Mouse (Mus musculus) heart, embryonic 15.5 days (tissue): Measurements from ENCODE around the gene Kalrn. TPM values are rescaled to one million over a fixed set of nuclear protein-coding genes. Genes with fewer than 3 reads are reported as not detected.

Experiments used
- ATAC-seq: fragments of 200-750 bp; cut with Nextera tagmentation; replicated peaks from 2 replicates; pipeline ENCODE4 v1.8.0; 2017; ENCODE audit warnings: low read depth, moderate TSS enrichment; ENCODE audit not compliant: insufficient number of reproducible peaks, insufficient read depth, low FRiP score
- H3K27ac ChIP-seq: fragments of 300-500 bp; sonication (generic); 2 replicates; pipeline ENCODE4 v1.5.1; 2015; ENCODE audit warnings: mild to moderate bottlenecking, inconsistent platforms
- H3K27me3 ChIP-seq: fragments of 300-500 bp; sonication (generic); 2 replicates; pipeline ENCODE4 v1.6.1; 2015; ENCODE audit warnings: inconsistent platforms
- H3K36me3 ChIP-seq: fragments of 300-500 bp; sonication (generic); 2 replicates; pipeline ENCODE4 v1.6.1; 2015; ENCODE audit warnings: mild to moderate bottlenecking, inconsistent platforms
- H3K4me1 ChIP-seq: fragments of 300-500 bp; sonication (generic); replicated peaks from 2 replicates; pipeline ENCODE4 v1.6.1; 2015; ENCODE audit warnings: inconsistent platforms
- H3K4me2 ChIP-seq: fragments of 300-500 bp; sonication (generic); 2 replicates; pipeline ENCODE4 v1.6.1; 2015; ENCODE audit warnings: inconsistent platforms, mild to moderate bottlenecking, moderate library complexity
- H3K4me3 ChIP-seq: fragments of 300-500 bp; sonication (generic); 2 replicates; pipeline ENCODE4 v1.5.1; 2015; ENCODE audit warnings: mild to moderate bottlenecking, inconsistent platforms
- H3K9ac ChIP-seq: fragments of 300-500 bp; sonication (generic); 2 replicates; pipeline ENCODE4 v1.6.1; 2015; ENCODE audit warnings: mild to moderate bottlenecking, inconsistent platforms
- H3K9me3 ChIP-seq: fragments of 300-500 bp; sonication (generic); replicated peaks from 2 replicates; pipeline ENCODE4 v1.6.1; 2016; ENCODE audit warnings: inconsistent platforms
- WGBS: fragments of 180-500 bp; shearing (Covaris S2); methylation state at CpG from one replicate; pipeline ENCODE4 v1.1.7; 2015; ENCODE audit warnings: mixed read lengths; 5-methylcytosine and 5-hydroxymethylcytosine counted together
- polyA plus RNA-seq: library from polyadenylated mRNA; unstranded; fragments of >200 nt; fragmentation: Nextera tagmentation; extraction: Ambion mirVana; gene quantifications from 2 replicates; pipeline ENCODE4 v1.2.1, GENCODE M21; 2015

Gene Kalrn
- polyA plus RNA-seq, 1 experiment from 2014 or later = 32.8 TPM

- Histone ChIP-seq H3K27me3 (no peaks in the 10 kb centered on the region), H3K4me2 (no peak overlapping the region), H3K9me3 (no peaks in the 10 kb centered on the region), H3K4me1 (peaks cover 28% of the 10 kb centered on the region), H3K4me3 (no peak overlapping the region), H3K9ac (no peak overlapping the region), H3K36me3 (peaks cover 5% of the 10 kb centered on the region; the same call in 1 of the 2 replicates), H3K27ac (peak overlapping the region; percentile 90)
- 41% methylated on average over 4 of the region's 4 CpGs for WGBS
- peak; percentile 37; the same call in 1 of the 2 replicates for ATAC-seq
Measured at GRCm38 (mm10) chr16:34066376-34066775, 507.0 kb downstream of the Kalrn start.

GRCm38 (mm10) chr16:34063313-34063712, 510.0 kb downstream of the Kalrn start:
- ATAC-seq = no peak
- Histone ChIP-seq H3K4me1 (peaks cover 40% of the 10 kb centered on the region), H3K4me2 (no peak overlapping the region), H3K4me3 (no peak overlapping the region), H3K27me3 (no peaks in the 10 kb centered on the region), H3K9me3 (no peaks in the 10 kb centered on the region), H3K27ac (no peak overlapping the region), H3K9ac (no peak overlapping the region), H3K36me3 (peaks cover 5% of the 10 kb centered on the region; the same call in 1 of the 2 replicates)
- 82% methylated on average over 4 of the region's 4 CpGs for WGBS

- peaks cover 41% of the 10 kb centered on the region for H3K4me1 ChIP-seq
- no peak overlapping the region for H3K9ac ChIP-seq
- WGBS = 96% methylated on average over 1 of the region's 1 CpGs
- no peak overlapping the region for H3K4me2 ChIP-seq
- no peak overlapping the region for H3K4me3 ChIP-seq
- no peak for ATAC-seq
- H3K9me3 ChIP-seq = no peaks in the 10 kb centered on the region
- H3K27ac ChIP-seq = no peak overlapping the region
- peaks cover 5% of the 10 kb centered on the region; the same call in 1 of the 2 replicates for H3K36me3 ChIP-seq
- H3K27me3 ChIP-seq = no peaks in the 10 kb centered on the region
Measured at GRCm38 (mm10) chr16:34061661-34062060, 511.7 kb downstream of the Kalrn start.

- peaks cover 10% of the 10 kb centered on the region for H3K36me3 ChIP-seq
- H3K4me2 ChIP-seq = no peak overlapping the region
- no peak for ATAC-seq
- WGBS = 47% methylated on average over 3 of the region's 3 CpGs
- H3K4me1 ChIP-seq = peaks cover 32% of the 10 kb centered on the region
- H3K9me3 ChIP-seq = no peaks in the 10 kb centered on the region
- no peaks in the 10 kb centered on the region for H3K27me3 ChIP-seq
- H3K4me3 ChIP-seq = no peak overlapping the region
- H3K9ac ChIP-seq = no peak overlapping the region
- peak overlapping the region; percentile 68 for H3K27ac ChIP-seq
Measured at GRCm38 (mm10) chr16:34058611-34059010, 514.7 kb downstream of the Kalrn start.

DNA sequence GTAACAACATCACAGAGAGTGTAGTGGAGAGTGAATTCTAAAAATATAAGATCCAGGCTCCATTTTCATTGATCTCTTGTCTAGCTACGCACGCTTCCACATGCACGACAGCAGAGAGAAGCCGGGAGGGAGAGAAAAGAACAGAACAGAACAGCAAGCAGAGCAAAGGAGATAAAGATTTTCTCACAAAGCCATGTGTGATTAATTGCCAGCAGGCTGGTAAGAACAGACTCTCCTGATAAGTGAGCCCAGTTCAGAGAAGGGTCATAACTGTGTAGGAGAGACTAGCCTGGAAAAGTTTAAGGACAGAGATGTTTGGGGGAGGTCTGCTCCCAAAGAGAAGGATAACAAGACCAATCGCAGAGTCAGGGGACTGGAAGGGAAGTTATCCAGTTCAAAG, 515.9 kb downstream of the Kalrn start:
- H3K4me3 ChIP-seq = no peak overlapping the region
- no peaks in the 10 kb centered on the region for H3K9me3 ChIP-seq
- no peak overlapping the region for H3K4me2 ChIP-seq
- ATAC-seq = no peak
- peaks cover 20% of the 10 kb centered on the region for H3K36me3 ChIP-seq
- no peaks in the 10 kb centered on the region for H3K27me3 ChIP-seq
- peak overlapping the region; percentile 32 for H3K27ac ChIP-seq
- no peak overlapping the region for H3K9ac ChIP-seq
- WGBS = 29% methylated on average over 5 of the region's 5 CpGs
- peaks cover 32% of the 10 kb centered on the region for H3K4me1 ChIP-seq

- Histone ChIP-seq H3K36me3 (peaks cover 25% of the 10 kb centered on the region), H3K9ac (no peak overlapping the region), H3K4me2 (no peak overlapping the region), H3K27me3 (no peaks in the 10 kb centered on the region), H3K4me1 (peaks cover 32% of the 10 kb centered on the region), H3K4me3 (no peak overlapping the region), H3K27ac (no peak overlapping the region; the same call in 1 of the 2 replicates), H3K9me3 (no peaks in the 10 kb centered on the region)
- no peak for ATAC-seq
- 38% methylated on average over 10 of the region's 10 CpGs for WGBS
Measured at GRCm38 (mm10) chr16:34056418-34057111, 516.8 kb downstream of the Kalrn start.

- Histone ChIP-seq H3K27me3 (no peaks in the 10 kb centered on the region), H3K4me1 (peaks cover 14% of the 10 kb centered on the region), H3K9me3 (no peaks in the 10 kb centered on the region), H3K9ac (no peak overlapping the region), H3K27ac (peak overlapping the region; percentile 40; the same call in 1 of the 2 replicates), H3K36me3 (peaks cover 34% of the 10 kb centered on the region), H3K4me3 (no peak overlapping the region), H3K4me2 (no peak overlapping the region)
- ATAC-seq = no peak
- 54% methylated on average over 7 of the region's 7 CpGs for WGBS
Measured at GRCm38 (mm10) chr16:34050090-34050489, 523.2 kb downstream of the Kalrn start.

DNA sequence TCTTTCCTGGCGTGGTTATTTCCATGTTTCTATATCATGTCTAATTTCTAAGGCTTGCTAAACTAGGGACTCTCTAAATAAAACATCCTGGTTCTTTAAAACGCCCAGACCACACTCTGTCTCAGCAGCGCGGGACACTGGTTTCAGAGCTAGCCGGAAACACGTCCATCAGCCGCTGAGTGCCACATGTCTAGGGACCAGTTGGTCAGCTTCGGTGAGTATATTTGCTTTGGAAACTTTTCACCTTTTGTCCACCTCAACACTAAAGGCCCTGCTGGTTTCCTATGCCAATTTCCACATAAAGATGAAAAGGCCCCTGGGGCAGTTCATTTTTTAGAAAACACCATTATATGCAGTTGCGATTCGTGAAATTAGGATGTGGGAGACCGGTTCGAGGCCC, 524.0 kb downstream of the Kalrn start:
- Histone ChIP-seq H3K9ac (no peak overlapping the region), H3K27me3 (no peaks in the 10 kb centered on the region), H3K4me1 (peaks cover 14% of the 10 kb centered on the region), H3K4me2 (no peak overlapping the region), H3K27ac (no peak overlapping the region), H3K4me3 (no peak overlapping the region), H3K36me3 (peaks cover 30% of the 10 kb centered on the region), H3K9me3 (no peaks in the 10 kb centered on the region)
- no peak for ATAC-seq
- WGBS = 90% methylated on average over 12 of the region's 12 CpGs

- Histone ChIP-seq H3K4me1 (peaks cover 14% of the 10 kb centered on the region), H3K27ac (no peak overlapping the region), H3K36me3 (peaks cover 21% of the 10 kb centered on the region), H3K4me3 (no peak overlapping the region), H3K9me3 (no peaks in the 10 kb centered on the region), H3K27me3 (no peaks in the 10 kb centered on the region), H3K9ac (no peak overlapping the region), H3K4me2 (no peak overlapping the region)
- ATAC-seq = no peak
- 90% methylated on average over 4 of the region's 4 CpGs for WGBS
Measured at GRCm38 (mm10) chr16:34048232-34048631, 525.1 kb downstream of the Kalrn start.

DNA sequence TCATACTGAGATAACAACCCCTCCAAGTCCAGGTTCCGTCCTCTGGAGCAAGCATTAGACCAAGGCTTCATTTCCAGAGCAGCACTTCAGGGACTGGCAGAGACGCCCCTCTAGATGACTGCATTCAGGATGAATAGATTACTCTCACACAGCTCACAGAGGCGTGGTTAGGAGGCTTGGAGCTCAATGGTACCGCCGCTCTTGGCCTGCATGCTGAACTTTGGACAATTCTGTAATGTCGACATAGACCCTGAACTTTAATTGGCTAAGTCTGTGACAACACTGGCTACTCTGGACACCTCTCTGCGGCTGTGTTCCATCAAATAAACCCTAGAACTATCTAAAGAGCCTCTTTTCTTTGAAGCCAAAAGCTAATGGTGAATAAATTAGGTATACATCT, 525.8 kb downstream of the Kalrn start:
- no peaks in the 10 kb centered on the region for H3K9me3 ChIP-seq
- H3K4me3 ChIP-seq = no peak overlapping the region
- H3K36me3 ChIP-seq = peaks cover 14% of the 10 kb centered on the region
- no peak overlapping the region for H3K27ac ChIP-seq
- H3K4me1 ChIP-seq = peaks cover 16% of the 10 kb centered on the region
- ATAC-seq = no peak
- H3K27me3 ChIP-seq = no peaks in the 10 kb centered on the region
- no peak overlapping the region for H3K4me2 ChIP-seq
- WGBS = 67% methylated on average over 7 of the region's 7 CpGs
- no peak overlapping the region for H3K9ac ChIP-seq

GRCm38 (mm10) chr16:34047006-34047360, 526.3 kb downstream of the Kalrn start:
- Histone ChIP-seq H3K9ac (no peak overlapping the region), H3K4me2 (no peak overlapping the region), H3K4me1 (peaks cover 18% of the 10 kb centered on the region), H3K27me3 (no peaks in the 10 kb centered on the region), H3K4me3 (no peak overlapping the region), H3K27ac (no peak overlapping the region), H3K9me3 (no peaks in the 10 kb centered on the region), H3K36me3 (peaks cover 9% of the 10 kb centered on the region)
- no peak for ATAC-seq
- 60% methylated on average over 4 of the region's 4 CpGs for WGBS
